Mouse (Mus musculus) liver, embryonic 14.5 days (tissue): Measurements from ENCODE around the gene Il34.

Experiments
- CTCF ChIP-seq: IDR thresholded peaks from 2 replicates; pipeline ENCODE4 v1.5.1; 2016; ENCODE audit warnings: antibody characterized with exemption, low read depth, control low read depth
- EP300 ChIP-seq: IDR thresholded peaks from 2 replicates; pipeline ENCODE4 v1.6.1; 2016; ENCODE audit warnings: antibody characterized with exemption, low read depth

DNA sequence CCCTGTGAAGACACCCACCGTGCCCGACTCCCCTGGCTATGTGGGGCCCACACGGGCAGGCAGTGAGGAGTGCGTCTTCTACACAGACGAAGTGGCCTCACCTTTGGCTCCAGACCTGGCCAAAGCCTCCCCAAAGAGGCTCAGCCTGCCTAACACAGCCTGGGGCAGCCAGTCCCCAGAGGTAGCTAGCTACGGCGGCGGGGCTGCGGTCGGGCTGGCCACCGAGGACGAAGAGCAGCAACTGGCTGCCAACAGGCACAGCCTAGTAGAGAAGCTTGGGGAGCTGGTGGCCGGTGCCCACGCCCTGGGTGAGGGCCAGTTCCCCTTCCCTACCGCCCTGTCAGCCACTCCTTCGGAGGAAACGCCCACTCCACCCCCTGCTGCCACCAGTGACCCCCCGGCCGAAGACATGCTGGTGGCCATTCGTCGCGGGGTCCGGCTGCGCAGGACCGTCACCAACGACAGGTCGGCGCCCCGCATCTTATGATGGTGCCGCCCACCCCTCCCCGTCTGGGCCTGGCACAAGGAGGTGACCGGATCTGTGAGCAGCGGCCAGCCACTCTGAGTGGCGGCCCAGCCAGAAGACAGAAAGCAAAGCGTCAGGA, 67.0 kb downstream of the Il34 start:
- TF ChIP-seq CTCF = no peak
- TF ChIP-seq EP300 = no peak
